Mouse (Mus musculus) MN1 (cell line): ENCODE data around the gene Gm11172.
A peak's percentile ranks its signal among the peaks of the same experiment; 100 is the strongest.
"Not testable (repeated sequence)": the region's sequence is repeated elsewhere in the genome, so short reads cannot be mapped to it uniquely, and the experiment has no call there.

Experiments used
- DNase-seq: peaks from one replicate; pipeline ENCODE4 v3.0.0-alpha.2; 2016; ENCODE audit warnings: low spot score

The Gm11172 gene

GRCm38 (mm10) chr16:10834542-10834910 lies 21.8 kb downstream of the Gm11172 start:
- DNase-seq, result no peak

GRCm38 (mm10) chr16:10834911-10835587 lies 22.3 kb downstream of the Gm11172 start, which contains the start of gene Rmi2:
TSS of gene Rmi2 (plus strand) at chr16:10835059.
- DNase-seq, result peak; percentile 84

GRCm38 (mm10) chr16:10836388-10836787 lies 23.7 kb downstream of the Gm11172 start:
- no peak for DNase-seq

- peak; percentile 34 for DNase-seq
Measured at GRCm38 (mm10) chr16:10837250-10837649, 24.5 kb downstream of the Gm11172 start.

GRCm38 (mm10) chr16:10837903-10838302 lies 25.2 kb downstream of the Gm11172 start:
- DNase-seq, result no peak

GRCm38 (mm10) chr16:10838487-10839245 lies 26.0 kb downstream of the Gm11172 start:
- DNase-seq, result peak; percentile 66

GRCm38 (mm10) chr16:10840018-10840417 lies 27.3 kb downstream of the Gm11172 start:
- DNase-seq, result no peak

- peak; percentile 20 for DNase-seq
Measured at GRCm38 (mm10) chr16:10842282-10842855, 29.7 kb downstream of the Gm11172 start.

- peak; percentile 25 for DNase-seq
Measured at GRCm38 (mm10) chr16:10843486-10844318, 31.0 kb downstream of the Gm11172 start.

- no peak for DNase-seq
Measured at GRCm38 (mm10) chr16:10844319-10844670, 31.6 kb downstream of the Gm11172 start.

GRCm38 (mm10) chr16:10845952-10846351 lies 33.2 kb downstream of the Gm11172 start:
- no peak for DNase-seq

- peak; percentile 74 for DNase-seq
Measured at GRCm38 (mm10) chr16:10846503-10846902, 33.8 kb downstream of the Gm11172 start.

- no peak for DNase-seq
Measured at GRCm38 (mm10) chr16:10849965-10850861, 37.5 kb downstream of the Gm11172 start.

- DNase-seq, result no peak
Measured at GRCm38 (mm10) chr16:10850905-10851304, 38.2 kb downstream of the Gm11172 start.

GRCm38 (mm10) chr16:10852216-10852615 lies 39.5 kb downstream of the Gm11172 start:
- not testable (repeated sequence) for DNase-seq

- DNase-seq, result no peak
Measured at GRCm38 (mm10) chr16:10859726-10860245, 47.1 kb downstream of the Gm11172 start.

- no peak for DNase-seq
Measured at GRCm38 (mm10) chr16:10861408-10861807, 48.7 kb downstream of the Gm11172 start.
